27 mouse cellular contexts compared by ENCODE assay signal in the genomic region with DNA sequence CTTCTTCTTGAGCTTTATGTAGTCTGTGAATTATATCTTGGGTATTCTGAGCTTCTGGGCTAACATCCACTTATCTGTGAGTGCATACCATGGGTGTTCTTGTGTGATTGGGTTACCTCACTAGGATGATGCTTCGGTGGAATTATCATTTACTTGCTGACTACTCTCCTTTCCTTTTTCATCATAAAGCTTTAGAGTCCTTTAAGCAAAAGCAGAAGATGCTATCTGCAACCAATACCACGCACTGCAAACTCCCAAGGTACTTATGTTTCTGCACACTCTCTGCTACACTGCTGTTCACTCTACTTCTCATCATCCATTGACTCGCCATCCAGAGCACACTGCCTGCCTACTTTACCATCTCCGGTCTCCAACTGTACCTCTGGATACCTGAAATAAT. TPM values are rescaled to one million over a fixed set of nuclear protein-coding genes. Genes with fewer than 3 reads are reported as not detected.
A peak's percentile ranks its signal among the peaks of the same experiment; 100 is the strongest.
DNase-seq lines count a peak whose midpoint lies in the region; ATAC-seq and TF ChIP-seq lines count a peak whose summit lies in the region.
"Had no signal": no experiment of that assay in that cellular context is flagged by ENCODE, and none has a peak within 500 bp of the region (broad histone marks: within the 10 kb centered on the region; RNA-seq: fewer than 3 reads in every experiment).

No protein-coding gene starts in this region.

- H3K36me3 ChIP-seq in liver, embryonic 12.5 days: peaks cover 35% of the 10 kb centered on the region
- H3K36me3 ChIP-seq in liver, postnatal 0 days (replicated peaks; ENCODE audit: insufficient read depth, low read length): peaks cover 15% of the 10 kb centered on the region
- no peaks in the 10 kb centered on the region for H3K36me3 ChIP-seq in liver, embryonic 14.5 days (replicated peaks; ENCODE audit: control insufficient read depth, insufficient read depth, low read depth)
- H3K36me3 ChIP-seq: hindbrain, embryonic 12.5 days had no signal

- no peak for TF ChIP-seq EP300 in liver, postnatal 0 days (IDR thresholded peaks at IDR 0.05; ENCODE audit: low read depth)
- TF ChIP-seq EP300 in liver, embryonic 14.5 days (IDR thresholded peaks at IDR 0.05; ENCODE audit: low read depth): peak; percentile 36; the same call in 1 of the 2 replicates

- H3K9ac ChIP-seq in liver, embryonic 12.5 days: no peak overlapping the region
- H3K9ac ChIP-seq in liver, postnatal 0 days (replicated peaks): no peak overlapping the region
- H3K9ac ChIP-seq in liver, embryonic 14.5 days (replicated peaks): no peak overlapping the region
- H3K9ac ChIP-seq: embryonic facial prominence, embryonic 12.5 days; embryonic facial prominence, embryonic 15.5 days; forebrain, postnatal 0 days; hindbrain, embryonic 12.5 days; hindbrain, embryonic 15.5 days had no signal

- H3K4me3 ChIP-seq in liver, embryonic 12.5 days: no peak overlapping the region
- no peak overlapping the region for H3K4me3 ChIP-seq in liver, postnatal 0 days (ENCODE audit: low read depth, low read length)
- H3K4me3 ChIP-seq in liver, embryonic 14.5 days (ENCODE audit: insufficient read depth in 1 of 2, low read depth in 2 of 2, low read length in 2 of 2): no peak overlapping the region
- H3K4me3 ChIP-seq: embryonic facial prominence, embryonic 12.5 days; embryonic facial prominence, embryonic 15.5 days; gastrocnemius, adult 2 months; hindbrain, embryonic 12.5 days; hindbrain, embryonic 15.5 days had no signal

- ATAC-seq in liver, embryonic 12.5 days: peak; percentile 52
- no peak for ATAC-seq in liver, postnatal 0 days
- ATAC-seq in liver, embryonic 14.5 days (ENCODE audit: insufficient read depth): no peak
- peak; percentile 72 for ATAC-seq in megakaryocyte progenitor cell, adult 5-6 weeks (replicated peaks; ENCODE audit: poor library complexity)
- ATAC-seq: forebrain, embryonic 14.5 days; forebrain, postnatal 0 days had no signal

- no peak for DNase-seq in liver, postnatal 0 days
- peak; percentile 37 for DNase-seq in c-Kit-positive CD71-positive TER-119-negative erythroid progenitor cells, embryonic 14.5 days (ENCODE audit: low read depth)
- DNase-seq in liver, embryonic 14.5 days (ENCODE audit: low read depth in 3 of 3, low spot score in 3 of 3): no peak
- no peak for DNase-seq in adrenal gland, postnatal 25 days
- no peak for DNase-seq in ovary, postnatal 14 days (ENCODE audit: low spot score)
- DNase-seq in lung, postnatal 36 days: no peak
- DNase-seq: adrenal gland, adult 2 months; adrenal gland, postnatal 14 days; B cell, adult 2 months; cerebellum, adult 11 months; cerebellum, adult 2 months; cerebellum, adult 9-11 months; cerebellum, postnatal 25 days; forebrain, postnatal 0 days; gastrocnemius, adult 2 months; gastrocnemius, postnatal 14 days; heart, adult 11 months had no signal

- TF ChIP-seq CTCF in liver, postnatal 0 days (IDR thresholded peaks at IDR 0.05; ENCODE audit: low read depth): no peak
- TF ChIP-seq CTCF in liver, embryonic 14.5 days (IDR thresholded peaks at IDR 0.05; ENCODE audit: low read depth): no peak

- H3K9me3 ChIP-seq in liver, embryonic 12.5 days (replicated peaks): no peaks in the 10 kb centered on the region
- H3K9me3 ChIP-seq in liver, postnatal 0 days (ENCODE audit: low read length): no peaks in the 10 kb centered on the region
- H3K9me3 ChIP-seq in liver, embryonic 14.5 days (ENCODE audit: control insufficient read depth, low read length): no peaks in the 10 kb centered on the region
- H3K9me3 ChIP-seq: embryonic facial prominence, embryonic 12.5 days; embryonic facial prominence, embryonic 15.5 days; G1E; hindbrain, embryonic 12.5 days; hindbrain, embryonic 15.5 days had no signal

- 0 out of 2 replicates have a peak overlapping the region, but pooled peaks have one; percentile 4 for H3K4me2 ChIP-seq in liver, embryonic 12.5 days
- H3K4me2 ChIP-seq in liver, postnatal 0 days (ENCODE audit: low read depth, low read length): no peak overlapping the region
- no peak overlapping the region for H3K4me2 ChIP-seq in liver, embryonic 14.5 days (ENCODE audit: low read depth)
- H3K4me2 ChIP-seq: embryonic facial prominence, embryonic 12.5 days; embryonic facial prominence, embryonic 15.5 days; heart, embryonic 11.5 days; hindbrain, embryonic 12.5 days; hindbrain, embryonic 15.5 days had no signal

- WGBS in liver, embryonic 12.5 days (ENCODE audit: insufficient replicate concordance): 61% methylated on average over 4 of the region's 4 CpGs
- WGBS in liver, postnatal 0 days (ENCODE audit: insufficient replicate concordance): 77% methylated on average over 4 of the region's 4 CpGs
- WGBS in liver, embryonic 14.5 days (ENCODE audit: insufficient replicate concordance): 40% methylated on average over 4 of the region's 4 CpGs

- no peak overlapping the region for H3K27ac ChIP-seq in liver, embryonic 12.5 days
- H3K27ac ChIP-seq in liver, postnatal 0 days (ENCODE audit: low read depth): no peak overlapping the region
- H3K27ac ChIP-seq in liver, embryonic 14.5 days: no peak overlapping the region
- H3K27ac ChIP-seq: embryonic facial prominence, embryonic 12.5 days; embryonic facial prominence, embryonic 15.5 days; gastrocnemius, adult 2 months; hindbrain, embryonic 12.5 days; hindbrain, embryonic 15.5 days had no signal

- H3K27me3 ChIP-seq in liver, embryonic 12.5 days (replicated peaks): no peaks in the 10 kb centered on the region
- no peaks in the 10 kb centered on the region for H3K27me3 ChIP-seq in liver, postnatal 0 days (ENCODE audit: insufficient read depth, low read length)
- no peaks in the 10 kb centered on the region for H3K27me3 ChIP-seq in liver, embryonic 14.5 days (ENCODE audit: control insufficient read depth, insufficient read depth, low read length)
- H3K27me3 ChIP-seq: CH12.LX; embryonic facial prominence, embryonic 12.5 days; embryonic facial prominence, embryonic 15.5 days; hindbrain, embryonic 12.5 days; hindbrain, embryonic 15.5 days had no signal

- peaks cover 17% of the 10 kb centered on the region for H3K4me1 ChIP-seq in liver, embryonic 12.5 days
- no peaks in the 10 kb centered on the region for H3K4me1 ChIP-seq in liver, postnatal 0 days (ENCODE audit: insufficient read depth)
- peaks cover 0 to 3% of the 10 kb centered on the region in 2 experiments; a peak in 1 of 4 replicates for H3K4me1 ChIP-seq in liver, embryonic 14.5 days (replicated peaks; ENCODE audit: control insufficient read depth in 2 of 2, insufficient read depth in 2 of 2, low read length in 1 of 2)
- H3K4me1 ChIP-seq: embryonic facial prominence, embryonic 12.5 days; embryonic facial prominence, embryonic 15.5 days; hindbrain, embryonic 12.5 days; hindbrain, embryonic 15.5 days had no signal

RNA-seq across cellular contexts. Expression of a gene that starts 15.5 kb away (rescaled TPM):
- polyA plus RNA-seq in liver, embryonic 12.5 days (2016; fragmentation: Nextera tagmentation; extraction: Ambion mirVana): 17.4 and 18.0 TPM in 2 replicates
- polyA plus RNA-seq in liver, postnatal 0 days (2015; fragmentation: Nextera tagmentation; extraction: Ambion mirVana): 20.3 and 20.9 TPM in 2 replicates
- polyA plus RNA-seq in liver, embryonic 14.5 days (2012; rRNA removed): 5.3 and 7.3 TPM in 2 replicates
- 9.0 and 10.0 TPM in 2 replicates for polyA plus RNA-seq in liver, embryonic 14.5 days (2014; fragmentation: Nextera tagmentation; extraction: Ambion mirVana)
- 43.3 and 44.0 TPM in 2 replicates for total RNA-seq in megakaryocyte progenitor cell, adult 5-6 weeks (2015)
- total RNA-seq in megakaryocyte progenitor cell, adult 5-6 weeks (2017): 35.0 and 36.6 TPM in 2 replicates
- 60.6 and 66.3 TPM in 2 replicates for total RNA-seq in adrenal gland, postnatal 25 days (2021)

Comparison
In these comparisons a context has a peak if more than half of its experiments do, and no peak if none do; other contexts are left out.
1. ATAC-seq: peak in liver, embryonic 12.5 days (single experiment) and megakaryocyte progenitor cell, adult 5-6 weeks (single experiment); none in liver, postnatal 0 days (single experiment) and liver, embryonic 14.5 days (single experiment).